Mouse (Mus musculus): ENCODE measurements at regions not wholly inside any gene's neighbourhood (a gene's known extent, or its start where the extent isn't known, plus 50 kb on each side); places are given as distances from the start of the nearest gene placed in this dataset.

DNA sequence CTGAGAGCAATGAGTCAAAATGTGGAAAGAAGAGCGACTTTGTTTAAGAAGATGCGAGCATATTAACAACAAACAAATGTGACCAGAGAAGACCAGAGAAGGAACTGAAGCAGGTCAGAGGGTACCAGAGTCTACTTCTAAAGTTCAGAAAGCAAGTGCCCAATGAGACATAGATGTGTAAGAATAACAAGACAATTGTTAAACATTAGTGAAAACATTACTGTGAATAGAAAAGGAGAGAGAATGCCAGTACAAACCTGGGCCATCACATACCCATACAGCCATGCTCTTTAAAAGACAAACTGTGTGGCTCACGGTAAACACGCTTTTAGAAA is 214.8 kb upstream of the Tbl1xr1 start:
- no peaks in the 10 kb centered on the region for H3K4me1 ChIP-seq (ENCODE audit: control insufficient read depth, insufficient read depth, low read length)
- H3K79me2 ChIP-seq (replicated peaks; ENCODE audit: control insufficient read depth, insufficient read depth, low read length), result no peaks in the 10 kb centered on the region
- H3K4me3 ChIP-seq, result no peak overlapping the region
- H3K9ac ChIP-seq (ENCODE audit: low read depth, low read length), result no peak overlapping the region
- H3K27ac ChIP-seq, result no peak overlapping the region
- 94% methylated on average over 4 of the region's 4 CpGs for WGBS
- no peaks in the 10 kb centered on the region for H3K27me3 ChIP-seq (ENCODE audit: control insufficient read depth, insufficient read depth, low read length)
- DNase-seq, result no peak
- TF ChIP-seq POLR2A (IDR thresholded peaks at IDR 0.05; ENCODE audit: insufficient read depth, low read depth, low read length), result no peak
- no peak for TF ChIP-seq EP300 (IDR thresholded peaks at IDR 0.05; ENCODE audit: insufficient read depth, low read depth, low read length)
- no peak for TF ChIP-seq CTCF (IDR thresholded peaks at IDR 0.05)
- no peaks in the 10 kb centered on the region for H3K36me3 ChIP-seq (ENCODE audit: control insufficient read depth, insufficient read depth, low read length)
- intact Hi-C loops (cut with DNase I), result no loop called here

DNA sequence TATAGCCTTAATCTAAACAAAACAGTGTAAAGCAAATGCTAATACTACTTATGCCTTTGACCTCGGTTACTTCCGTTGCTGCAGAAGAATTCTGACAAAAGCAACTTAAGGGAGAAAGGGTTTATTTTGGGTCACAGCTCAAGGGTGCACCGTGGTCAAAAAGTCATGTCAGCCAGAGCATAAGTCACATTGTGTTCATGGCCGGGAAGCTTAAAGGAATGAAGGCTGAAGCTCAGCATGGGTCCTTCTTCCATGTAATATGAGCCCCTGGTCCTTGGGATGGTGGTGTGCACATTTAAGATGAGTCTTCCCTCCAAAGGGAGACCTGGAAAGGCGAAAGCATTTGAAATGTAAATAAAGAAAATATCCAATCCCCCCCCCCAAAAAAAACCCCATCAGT is 212.1 kb upstream of the Tbl1xr1 start:
- no peaks in the 10 kb centered on the region for H3K27me3 ChIP-seq (ENCODE audit: control insufficient read depth, insufficient read depth, low read length)
- no peak for DNase-seq
- intact Hi-C loops (cut with DNase I), result no loop called here
- no peaks in the 10 kb centered on the region for H3K4me1 ChIP-seq (ENCODE audit: control insufficient read depth, insufficient read depth, low read length)
- H3K36me3 ChIP-seq (ENCODE audit: control insufficient read depth, insufficient read depth, low read length), result no peaks in the 10 kb centered on the region
- WGBS, result 57% methylated on average over 5 of the region's 5 CpGs
- TF ChIP-seq POLR2A (IDR thresholded peaks at IDR 0.05; ENCODE audit: insufficient read depth, low read depth, low read length) (no peak), CTCF (IDR thresholded peaks at IDR 0.05) (no peak), EP300 (IDR thresholded peaks at IDR 0.05; ENCODE audit: insufficient read depth, low read depth, low read length) (no peak)
- H3K9ac ChIP-seq (ENCODE audit: low read depth, low read length), result no peak overlapping the region
- H3K79me2 ChIP-seq (replicated peaks; ENCODE audit: control insufficient read depth, insufficient read depth, low read length), result no peaks in the 10 kb centered on the region
- no peak overlapping the region for H3K4me3 ChIP-seq
- no peak overlapping the region for H3K27ac ChIP-seq

DNA sequence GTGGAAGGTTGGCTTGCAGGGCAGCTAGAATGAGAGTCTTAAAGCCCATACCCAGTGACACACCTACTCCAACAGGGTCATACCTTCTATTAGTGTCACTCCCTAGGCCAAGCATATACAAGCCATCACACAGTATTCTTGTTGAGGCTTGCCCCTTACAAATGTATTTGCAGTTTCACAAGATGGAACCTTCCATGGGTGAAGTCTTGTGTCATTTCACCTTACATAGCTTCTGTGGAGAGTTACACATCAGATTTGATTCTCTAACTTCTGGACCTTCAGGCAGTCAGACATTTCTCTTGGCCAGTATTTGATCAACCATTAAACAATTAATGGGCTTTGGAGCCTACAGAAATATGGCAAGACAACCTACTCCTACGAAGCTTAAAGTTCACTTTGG is 210.6 kb upstream of the Tbl1xr1 start:
- WGBS, result 96% methylated on average over 1 of the region's 1 CpGs
- Histone ChIP-seq H3K4me3 (no peak overlapping the region), H3K36me3 (ENCODE audit: control insufficient read depth, insufficient read depth, low read length) (no peaks in the 10 kb centered on the region), H3K27ac (no peak overlapping the region), H3K9ac (ENCODE audit: low read depth, low read length) (no peak overlapping the region), H3K4me1 (ENCODE audit: control insufficient read depth, insufficient read depth, low read length) (no peaks in the 10 kb centered on the region), H3K27me3 (ENCODE audit: control insufficient read depth, insufficient read depth, low read length) (no peaks in the 10 kb centered on the region), H3K79me2 (replicated peaks; ENCODE audit: control insufficient read depth, insufficient read depth, low read length) (no peaks in the 10 kb centered on the region)
- no peak for DNase-seq
- intact Hi-C loops (cut with DNase I), result no loop called here
- TF ChIP-seq POLR2A (IDR thresholded peaks at IDR 0.05; ENCODE audit: insufficient read depth, low read depth, low read length), result no peak
- TF ChIP-seq CTCF (IDR thresholded peaks at IDR 0.05), result no peak
- TF ChIP-seq EP300 (IDR thresholded peaks at IDR 0.05; ENCODE audit: insufficient read depth, low read depth, low read length), result no peak

DNA sequence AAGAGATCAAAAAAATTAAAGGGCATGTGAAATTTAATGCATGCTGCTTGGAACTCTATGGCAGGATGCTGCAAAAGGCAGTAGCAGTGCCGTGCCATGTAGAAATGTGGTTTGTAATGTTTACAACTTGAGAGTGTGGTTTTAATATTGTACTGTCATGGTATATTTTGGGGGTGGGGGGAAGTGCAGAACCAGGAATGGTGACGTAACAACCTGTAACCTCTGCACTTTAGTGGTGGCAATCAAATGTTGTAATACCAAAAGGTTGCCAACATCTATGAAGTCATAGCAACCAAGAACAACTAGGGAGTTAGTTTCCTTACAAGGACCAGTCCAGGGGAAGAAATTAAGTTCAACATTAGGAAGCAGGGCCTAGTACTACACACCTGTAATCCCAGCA is 198.1 kb upstream of the Tbl1xr1 start:
- TF ChIP-seq EP300 (IDR thresholded peaks at IDR 0.05; ENCODE audit: insufficient read depth, low read depth, low read length) (no peak), POLR2A (IDR thresholded peaks at IDR 0.05; ENCODE audit: insufficient read depth, low read depth, low read length) (no peak), CTCF (IDR thresholded peaks at IDR 0.05) (no peak)
- intact Hi-C loops (cut with DNase I), result no loop called here
- H3K79me2 ChIP-seq (replicated peaks; ENCODE audit: control insufficient read depth, insufficient read depth, low read length), result no peaks in the 10 kb centered on the region
- H3K4me1 ChIP-seq (ENCODE audit: control insufficient read depth, insufficient read depth, low read length), result no peaks in the 10 kb centered on the region
- no peak for DNase-seq
- H3K36me3 ChIP-seq (ENCODE audit: control insufficient read depth, insufficient read depth, low read length), result no peaks in the 10 kb centered on the region
- H3K9ac ChIP-seq (ENCODE audit: low read depth, low read length), result no peak overlapping the region
- H3K27ac ChIP-seq, result no peak overlapping the region
- H3K27me3 ChIP-seq (ENCODE audit: control insufficient read depth, insufficient read depth, low read length), result no peaks in the 10 kb centered on the region
- H3K4me3 ChIP-seq, result no peak overlapping the region
- 81% methylated on average over 2 of the region's 2 CpGs for WGBS

DNA sequence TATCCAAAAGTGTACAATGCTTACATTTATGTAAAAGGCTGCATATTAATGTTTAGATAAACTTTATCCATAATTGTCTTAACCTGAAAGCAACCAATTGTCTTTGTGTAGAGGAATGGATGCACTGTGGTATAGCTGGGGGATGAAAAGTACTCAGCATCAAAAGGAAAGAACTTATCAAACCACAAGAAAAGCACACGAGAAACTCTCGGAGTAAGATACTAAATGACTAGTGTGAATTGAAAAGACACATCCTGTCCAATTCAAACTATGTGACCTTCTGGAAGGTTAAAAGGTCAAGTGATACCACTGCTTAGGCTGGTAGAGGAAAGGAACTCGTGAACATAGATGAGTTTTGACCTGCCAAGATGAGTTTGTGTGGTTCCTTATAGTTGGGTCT is 192.2 kb upstream of the Tbl1xr1 start:
- WGBS, result 60% methylated on average over 3 of the region's 3 CpGs
- Histone ChIP-seq H3K4me3 (no peak overlapping the region), H3K27me3 (ENCODE audit: control insufficient read depth, insufficient read depth, low read length) (no peaks in the 10 kb centered on the region), H3K4me1 (ENCODE audit: control insufficient read depth, insufficient read depth, low read length) (no peaks in the 10 kb centered on the region), H3K36me3 (ENCODE audit: control insufficient read depth, insufficient read depth, low read length) (no peaks in the 10 kb centered on the region), H3K27ac (no peak overlapping the region), H3K79me2 (replicated peaks; ENCODE audit: control insufficient read depth, insufficient read depth, low read length) (no peaks in the 10 kb centered on the region), H3K9ac (ENCODE audit: low read depth, low read length) (no peak overlapping the region)
- DNase-seq, result no peak
- TF ChIP-seq POLR2A (IDR thresholded peaks at IDR 0.05; ENCODE audit: insufficient read depth, low read depth, low read length), result no peak
- no peak for TF ChIP-seq CTCF (IDR thresholded peaks at IDR 0.05)
- no peak for TF ChIP-seq EP300 (IDR thresholded peaks at IDR 0.05; ENCODE audit: insufficient read depth, low read depth, low read length)
- intact Hi-C loops (cut with DNase I), result no loop called here

DNA sequence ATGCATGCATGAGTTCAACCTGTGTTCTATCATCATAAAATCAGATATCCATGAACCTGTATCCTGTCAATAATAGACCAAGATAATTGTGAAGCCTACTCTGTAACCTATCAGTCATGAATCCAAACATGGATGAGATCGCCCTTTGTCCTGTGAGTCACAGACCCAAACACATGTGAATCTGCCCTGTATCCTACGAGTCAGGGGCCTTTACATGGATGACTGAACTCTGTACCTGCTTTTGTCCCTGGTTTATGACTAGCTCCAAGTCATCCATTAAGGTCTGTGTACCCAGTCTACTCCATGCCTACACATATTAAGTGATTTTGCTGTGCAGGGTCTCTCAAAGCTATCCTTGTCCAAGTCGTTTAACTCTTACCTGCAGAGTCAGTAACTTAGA is 187.7 kb upstream of the Tbl1xr1 start:
- H3K79me2 ChIP-seq (replicated peaks; ENCODE audit: control insufficient read depth, insufficient read depth, low read length), result no peaks in the 10 kb centered on the region
- TF ChIP-seq POLR2A (IDR thresholded peaks at IDR 0.05; ENCODE audit: insufficient read depth, low read depth, low read length), result no peak
- no peak for TF ChIP-seq CTCF (IDR thresholded peaks at IDR 0.05)
- no peak for TF ChIP-seq EP300 (IDR thresholded peaks at IDR 0.05; ENCODE audit: insufficient read depth, low read depth, low read length)
- no peak overlapping the region for H3K27ac ChIP-seq
- intact Hi-C loops (cut with DNase I), result no loop called here
- DNase-seq, result no peak
- H3K4me3 ChIP-seq, result no peak overlapping the region
- H3K9ac ChIP-seq (ENCODE audit: low read depth, low read length), result no peak overlapping the region
- WGBS, result 94% methylated on average over 3 of the region's 3 CpGs
- H3K4me1 ChIP-seq (ENCODE audit: control insufficient read depth, insufficient read depth, low read length), result no peaks in the 10 kb centered on the region
- no peaks in the 10 kb centered on the region for H3K36me3 ChIP-seq (ENCODE audit: control insufficient read depth, insufficient read depth, low read length)
- no peaks in the 10 kb centered on the region for H3K27me3 ChIP-seq (ENCODE audit: control insufficient read depth, insufficient read depth, low read length)
